Mouse (Mus musculus) kidney, adult 2 months (tissue): ENCODE results near the gene Eef1akmt2.

Experiments
- CTCF ChIP-seq: fragments of 200-500 bp; conservative IDR thresholded peaks from 2 replicates; pipeline ENCODE4 v1.5.1; 2011; ENCODE audit warnings: low read depth, mild to moderate bottlenecking, control low read depth, low read length, moderate library complexity, mixed read lengths; ENCODE audit not compliant: insufficient read depth, insufficient read length
- POLR2A ChIP-seq: fragments of 200-500 bp; IDR thresholded peaks from one replicate; pipeline ENCODE4 v1.6.1; 2011; ENCODE audit warnings: low read depth, low read length, control low read depth

- TF ChIP-seq CTCF (no peak), POLR2A (no peak)
These were observed 38.4 kb downstream of the Eef1akmt2 start for GRCm38 (mm10) chr7:132814089-132814450.
